Mouse (Mus musculus): Measurements from ENCODE around the gene Rtn4rl1. TPM values are rescaled to one million over a fixed set of nuclear protein-coding genes. Genes with fewer than 3 reads are reported as not detected.

The Rtn4rl1 gene
- polyA plus RNA-seq, 1 experiment from 2014 or later: 16.5 TPM

GRCm38 (mm10) chr11:75296406-75297005 is 102.9 kb downstream of the Rtn4rl1 start:
- H3K9ac ChIP-seq (replicated peaks; ENCODE audit: low read length): no peak overlapping the region
- no peaks in the 10 kb centered on the region for H3K27me3 ChIP-seq (ENCODE audit: control insufficient read depth, insufficient read depth, low read length)
- WGBS: 88% methylated on average over 9 of the region's 9 CpGs
- no peak overlapping the region for H3K4me2 ChIP-seq (ENCODE audit: low read length)
- DNase-seq (no peak), ATAC-seq (ENCODE audit: low FRiP score, low TSS enrichment) (no peak)
- H3K4me3 ChIP-seq (replicated peaks; ENCODE audit: low read depth, low read length): no peak overlapping the region
- H3K9me3 ChIP-seq (ENCODE audit: control insufficient read depth, low read length): no peaks in the 10 kb centered on the region
- H3K4me1 ChIP-seq (ENCODE audit: control insufficient read depth, insufficient read depth, low read length): peaks cover 56% of the 10 kb centered on the region
- 0 out of 2 replicates have a peak, but pooled peaks cover 3% of the 10 kb centered on the region for H3K36me3 ChIP-seq (ENCODE audit: control insufficient read depth, insufficient read depth, low read length)
- no peak overlapping the region for H3K27ac ChIP-seq (replicated peaks; ENCODE audit: low read depth, low read length)

- H3K9me3 ChIP-seq (ENCODE audit: control insufficient read depth, low read length): no peaks in the 10 kb centered on the region
- H3K36me3 ChIP-seq (ENCODE audit: control insufficient read depth, insufficient read depth, low read length): peaks cover 12% of the 10 kb centered on the region; the same call in 1 of the 2 replicates
- no peak overlapping the region for H3K4me3 ChIP-seq (replicated peaks; ENCODE audit: low read depth, low read length)
- ATAC-seq (ENCODE audit: low FRiP score, low TSS enrichment) (no peak), DNase-seq (no peak)
- H3K27me3 ChIP-seq (ENCODE audit: control insufficient read depth, insufficient read depth, low read length): no peaks in the 10 kb centered on the region
- 82% methylated on average over 9 of the region's 9 CpGs for WGBS
- no peak overlapping the region for H3K4me2 ChIP-seq (ENCODE audit: low read length)
- no peak overlapping the region for H3K9ac ChIP-seq (replicated peaks; ENCODE audit: low read length)
- no peak overlapping the region for H3K27ac ChIP-seq (replicated peaks; ENCODE audit: low read depth, low read length)
- peaks cover 45% of the 10 kb centered on the region for H3K4me1 ChIP-seq (ENCODE audit: control insufficient read depth, insufficient read depth, low read length)
Measured at GRCm38 (mm10) chr11:75297631-75298030, 104.0 kb downstream of the Rtn4rl1 start.

GRCm38 (mm10) chr11:75298491-75298890 is 104.9 kb downstream of the Rtn4rl1 start:
- H3K4me3 ChIP-seq (replicated peaks; ENCODE audit: low read depth, low read length): no peak overlapping the region
- no peak for DNase-seq

GRCm38 (mm10) chr11:75299786-75300185 is 106.2 kb downstream of the Rtn4rl1 start:
- Histone ChIP-seq H3K36me3 (ENCODE audit: control insufficient read depth, insufficient read depth, low read length) (peaks cover 14% of the 10 kb centered on the region; the same call in 1 of the 2 replicates), H3K27ac (replicated peaks; ENCODE audit: low read depth, low read length) (peak overlapping the region; percentile 76), H3K9ac (replicated peaks; ENCODE audit: low read length) (no peak overlapping the region), H3K27me3 (ENCODE audit: control insufficient read depth, insufficient read depth, low read length) (no peaks in the 10 kb centered on the region), H3K9me3 (ENCODE audit: control insufficient read depth, low read length) (no peaks in the 10 kb centered on the region), H3K4me1 (ENCODE audit: control insufficient read depth, insufficient read depth, low read length) (peaks cover 24% of the 10 kb centered on the region), H3K4me3 (replicated peaks; ENCODE audit: low read depth, low read length) (no peak overlapping the region), H3K4me2 (ENCODE audit: low read length) (peak overlapping the region; percentile 6; the same call in 1 of the 2 replicates)
- no peak for ATAC-seq (ENCODE audit: low FRiP score, low TSS enrichment)
- peak; percentile 57 for DNase-seq
- WGBS: 32% methylated on average over 10 of the region's 10 CpGs

More at GRCm38 (mm10) chr11:75298491-75298890, 104.9 kb downstream of the Rtn4rl1 start:
- H3K36me3 ChIP-seq (ENCODE audit: control insufficient read depth, insufficient read depth, low read length): peaks cover 14% of the 10 kb centered on the region; the same call in 1 of the 2 replicates
- H3K27ac ChIP-seq (replicated peaks; ENCODE audit: low read depth, low read length): 0 out of 2 replicates have a peak overlapping the region, but pooled peaks have one; percentile 20
- no peak for ATAC-seq (ENCODE audit: low FRiP score, low TSS enrichment)
- no peak overlapping the region for H3K4me2 ChIP-seq (ENCODE audit: low read length)
- 37% methylated on average over 11 of the region's 11 CpGs for WGBS
- H3K27me3 ChIP-seq (ENCODE audit: control insufficient read depth, insufficient read depth, low read length): no peaks in the 10 kb centered on the region
- H3K4me1 ChIP-seq (ENCODE audit: control insufficient read depth, insufficient read depth, low read length): peaks cover 36% of the 10 kb centered on the region
- H3K9me3 ChIP-seq (ENCODE audit: control insufficient read depth, low read length): no peaks in the 10 kb centered on the region
- no peak overlapping the region; the same call in 1 of the 2 replicates for H3K9ac ChIP-seq (replicated peaks; ENCODE audit: low read length)

GRCm38 (mm10) chr11:75300954-75301353 is 107.4 kb downstream of the Rtn4rl1 start:
- peak overlapping the region; percentile 76 for H3K27ac ChIP-seq (replicated peaks; ENCODE audit: low read depth, low read length)
- no peak overlapping the region for H3K9ac ChIP-seq (replicated peaks; ENCODE audit: low read length)
- H3K27me3 ChIP-seq (ENCODE audit: control insufficient read depth, insufficient read depth, low read length): no peaks in the 10 kb centered on the region
- no peak overlapping the region for H3K4me3 ChIP-seq (replicated peaks; ENCODE audit: low read depth, low read length)
- H3K4me2 ChIP-seq (ENCODE audit: low read length): no peak overlapping the region
- H3K4me1 ChIP-seq (ENCODE audit: control insufficient read depth, insufficient read depth, low read length): peaks cover 22% of the 10 kb centered on the region
- no peaks in the 10 kb centered on the region for H3K9me3 ChIP-seq (ENCODE audit: control insufficient read depth, low read length)
- ATAC-seq (ENCODE audit: low FRiP score, low TSS enrichment): no peak
- no peak for DNase-seq
- H3K36me3 ChIP-seq (ENCODE audit: control insufficient read depth, insufficient read depth, low read length): peaks cover 17% of the 10 kb centered on the region; the same call in 1 of the 2 replicates
- WGBS: 67% methylated on average over 9 of the region's 9 CpGs

GRCm38 (mm10) chr11:75304797-75305196 is 111.2 kb downstream of the Rtn4rl1 start:
- DNase-seq (no peak), ATAC-seq (ENCODE audit: low FRiP score, low TSS enrichment) (no peak)
- Histone ChIP-seq H3K4me1 (ENCODE audit: control insufficient read depth, insufficient read depth, low read length) (peaks cover 8% of the 10 kb centered on the region), H3K27ac (replicated peaks; ENCODE audit: low read depth, low read length) (no peak overlapping the region), H3K4me3 (replicated peaks; ENCODE audit: low read depth, low read length) (no peak overlapping the region), H3K9me3 (ENCODE audit: control insufficient read depth, low read length) (no peaks in the 10 kb centered on the region), H3K9ac (replicated peaks; ENCODE audit: low read length) (no peak overlapping the region), H3K36me3 (ENCODE audit: control insufficient read depth, insufficient read depth, low read length) (peaks cover 44% of the 10 kb centered on the region), H3K27me3 (ENCODE audit: control insufficient read depth, insufficient read depth, low read length) (no peaks in the 10 kb centered on the region), H3K4me2 (ENCODE audit: low read length) (no peak overlapping the region)
- 80% methylated on average over 9 of the region's 9 CpGs for WGBS

- Histone ChIP-seq H3K27me3 (ENCODE audit: control insufficient read depth, insufficient read depth, low read length) (no peaks in the 10 kb centered on the region), H3K4me3 (replicated peaks; ENCODE audit: low read depth, low read length) (no peak overlapping the region), H3K4me2 (ENCODE audit: low read length) (no peak overlapping the region), H3K36me3 (ENCODE audit: control insufficient read depth, insufficient read depth, low read length) (peaks cover 61% of the 10 kb centered on the region), H3K27ac (replicated peaks; ENCODE audit: low read depth, low read length) (no peak overlapping the region), H3K9ac (replicated peaks; ENCODE audit: low read length) (no peak overlapping the region), H3K9me3 (ENCODE audit: control insufficient read depth, low read length) (no peaks in the 10 kb centered on the region), H3K4me1 (ENCODE audit: control insufficient read depth, insufficient read depth, low read length) (no peaks in the 10 kb centered on the region)
- 71% methylated on average over 4 of the region's 4 CpGs for WGBS
- DNase-seq (peak; percentile 40), ATAC-seq (ENCODE audit: low FRiP score, low TSS enrichment) (no peak)
Measured at GRCm38 (mm10) chr11:75308650-75309049, 115.1 kb downstream of the Rtn4rl1 start.

GRCm38 (mm10) chr11:75310813-75311212 is 117.2 kb downstream of the Rtn4rl1 start:
- no peak for DNase-seq
- Histone ChIP-seq H3K27me3 (ENCODE audit: control insufficient read depth, insufficient read depth, low read length) (no peaks in the 10 kb centered on the region), H3K4me1 (ENCODE audit: control insufficient read depth, insufficient read depth, low read length) (no peaks in the 10 kb centered on the region), H3K27ac (replicated peaks; ENCODE audit: low read depth, low read length) (no peak overlapping the region), H3K9ac (replicated peaks; ENCODE audit: low read length) (no peak overlapping the region), H3K36me3 (ENCODE audit: control insufficient read depth, insufficient read depth, low read length) (peaks cover 73% of the 10 kb centered on the region), H3K4me3 (replicated peaks; ENCODE audit: low read depth, low read length) (no peak overlapping the region), H3K4me2 (ENCODE audit: low read length) (no peak overlapping the region), H3K9me3 (ENCODE audit: control insufficient read depth, low read length) (no peaks in the 10 kb centered on the region)
- no peak for ATAC-seq (ENCODE audit: low FRiP score, low TSS enrichment)
- 86% methylated on average over 8 of the region's 8 CpGs for WGBS

GRCm38 (mm10) chr11:75311751-75312150 is 118.2 kb downstream of the Rtn4rl1 start:
- Histone ChIP-seq H3K27me3 (ENCODE audit: control insufficient read depth, insufficient read depth, low read length) (no peaks in the 10 kb centered on the region), H3K4me2 (ENCODE audit: low read length) (no peak overlapping the region), H3K4me3 (replicated peaks; ENCODE audit: low read depth, low read length) (no peak overlapping the region), H3K36me3 (ENCODE audit: control insufficient read depth, insufficient read depth, low read length) (peaks cover 70% of the 10 kb centered on the region), H3K4me1 (ENCODE audit: control insufficient read depth, insufficient read depth, low read length) (no peaks in the 10 kb centered on the region), H3K27ac (replicated peaks; ENCODE audit: low read depth, low read length) (no peak overlapping the region), H3K9me3 (ENCODE audit: control insufficient read depth, low read length) (no peaks in the 10 kb centered on the region), H3K9ac (replicated peaks; ENCODE audit: low read length) (no peak overlapping the region)
- WGBS: 91% methylated on average over 6 of the region's 6 CpGs
- DNase-seq (no peak), ATAC-seq (ENCODE audit: low FRiP score, low TSS enrichment) (no peak)
